Mouse (Mus musculus) G1E (cell line): ENCODE measurements at regions not wholly inside any gene's neighbourhood (a gene's known extent, or its start where the extent isn't known, plus 50 kb on each side); places are given as distances from the start of the nearest gene placed in this dataset.

Experiments used
- ATAC-seq: 2 replicates; pipeline ENCODE4 v1.8.0; 2016; ENCODE audit warnings: mild to moderate bottlenecking; ENCODE audit not compliant: insufficient number of reproducible peaks, poor library complexity, low FRiP score, severe bottlenecking; ENCODE audit errors: extremely low read depth
- DNase-seq: peaks from one replicate; pipeline ENCODE4 v3.0.0; 2012; ENCODE audit warnings: low spot score
- H3K27me3 ChIP-seq: 2 replicates; pipeline ENCODE4 v1.6.1; 2012; ENCODE audit warnings: mild to moderate bottlenecking, low read length, inconsistent platforms; ENCODE audit not compliant: insufficient read depth
- H3K36me3 ChIP-seq: replicated peaks from 2 replicates; pipeline ENCODE3; 2012; ENCODE audit warnings: mild to moderate bottlenecking, inconsistent platforms
- H3K4me1 ChIP-seq: 2 replicates; pipeline ENCODE4 v1.6.1; 2012; ENCODE audit warnings: low read depth, low read length, inconsistent platforms, mixed read lengths; ENCODE audit not compliant: insufficient read depth
- H3K4me3 ChIP-seq: 2 replicates; pipeline ENCODE4 v1.5.1; 2012; ENCODE audit warnings: low read depth, mild to moderate bottlenecking, inconsistent platforms, low read length, moderate library complexity, mixed read lengths
- H3K9me3 ChIP-seq: replicated peaks from 2 replicates; pipeline ENCODE4 v1.6.1; 2012; ENCODE audit warnings: inconsistent platforms
- CTCF ChIP-seq: IDR thresholded peaks from 2 replicates; pipeline ENCODE4 v1.5.1; 2012; ENCODE audit warnings: low read depth, low read length, inconsistent platforms, mixed read lengths
- GATA1 ChIP-seq: IDR thresholded peaks from 2 replicates; pipeline ENCODE4 v1.6.1; 2012; ENCODE audit warnings: borderline replicate concordance, low read length, inconsistent platforms, mixed read lengths
- GATA2 ChIP-seq: IDR thresholded peaks from 2 replicates; pipeline ENCODE4 v1.6.1; 2012; ENCODE audit warnings: low read depth, low read length, inconsistent platforms, borderline replicate concordance
- POLR2AphosphoS5 ChIP-seq: IDR thresholded peaks from 2 replicates; pipeline ENCODE4 v1.6.1; 2012; ENCODE audit warnings: low read depth, low read length, inconsistent platforms; ENCODE audit not compliant: insufficient replicate concordance
- TAL1 ChIP-seq: conservative IDR thresholded peaks from 2 replicates; pipeline ENCODE4 v1.6.1; 2012; ENCODE audit warnings: low read depth, low read length, inconsistent platforms, mixed read lengths

GRCm38 (mm10) chr7:68843374-68843773, 94.3 kb upstream of the Arrdc4 start:
- H3K36me3 ChIP-seq: no peaks in the 10 kb centered on the region
- no peak for TF ChIP-seq TAL1
- TF ChIP-seq GATA1: no peak
- no peak for TF ChIP-seq POLR2AphosphoS5
- TF ChIP-seq GATA2: no peak
- no peak for TF ChIP-seq CTCF
- H3K9me3 ChIP-seq: peaks cover 30% of the 10 kb centered on the region
- H3K4me1 ChIP-seq: no peaks in the 10 kb centered on the region
- no peak overlapping the region for H3K4me3 ChIP-seq
- no peak for ATAC-seq
- DNase-seq: no peak
- no peaks in the 10 kb centered on the region for H3K27me3 ChIP-seq

GRCm38 (mm10) chr7:68833977-68834791, 85.1 kb upstream of the Arrdc4 start:
- DNase-seq (no peak), ATAC-seq (no peak)
- TF ChIP-seq GATA1: no peak
- TF ChIP-seq CTCF: no peak
- TF ChIP-seq POLR2AphosphoS5: no peak
- TF ChIP-seq TAL1: no peak
- no peak for TF ChIP-seq GATA2
- no peak overlapping the region for H3K4me3 ChIP-seq
- H3K9me3 ChIP-seq: peaks cover 47% of the 10 kb centered on the region
- H3K36me3 ChIP-seq: no peaks in the 10 kb centered on the region
- H3K4me1 ChIP-seq: no peaks in the 10 kb centered on the region
- H3K27me3 ChIP-seq: no peaks in the 10 kb centered on the region

- Histone ChIP-seq H3K9me3 (peaks cover 44% of the 10 kb centered on the region), H3K27me3 (no peaks in the 10 kb centered on the region), H3K4me3 (no peak overlapping the region), H3K36me3 (no peaks in the 10 kb centered on the region), H3K4me1 (no peaks in the 10 kb centered on the region)
- TF ChIP-seq GATA2 (no peak), GATA1 (no peak), CTCF (no peak), TAL1 (no peak), POLR2AphosphoS5 (no peak)
- ATAC-seq: no peak
- no peak for DNase-seq
Measured at GRCm38 (mm10) chr7:68833517-68833916, 84.5 kb upstream of the Arrdc4 start.

GRCm38 (mm10) chr7:68829861-68830260, 80.8 kb upstream of the Arrdc4 start:
- no peak for ATAC-seq
- Histone ChIP-seq H3K36me3 (no peaks in the 10 kb centered on the region), H3K27me3 (no peaks in the 10 kb centered on the region), H3K4me3 (no peak overlapping the region), H3K9me3 (peaks cover 52% of the 10 kb centered on the region), H3K4me1 (no peaks in the 10 kb centered on the region)
- TF ChIP-seq TAL1: no peak
- TF ChIP-seq POLR2AphosphoS5: no peak
- no peak for TF ChIP-seq GATA2
- no peak for TF ChIP-seq GATA1
- TF ChIP-seq CTCF: no peak
- no peak for DNase-seq

- no peaks in the 10 kb centered on the region for H3K27me3 ChIP-seq
- peaks cover 44% of the 10 kb centered on the region for H3K9me3 ChIP-seq
- no peak for DNase-seq
- no peak overlapping the region for H3K4me3 ChIP-seq
- H3K4me1 ChIP-seq: no peaks in the 10 kb centered on the region
- no peak for TF ChIP-seq POLR2AphosphoS5
- no peak for TF ChIP-seq TAL1
- no peak for TF ChIP-seq GATA2
- no peak for TF ChIP-seq CTCF
- no peak for TF ChIP-seq GATA1
- no peaks in the 10 kb centered on the region for H3K36me3 ChIP-seq
- ATAC-seq: no peak
Measured at GRCm38 (mm10) chr7:68824399-68824798, 75.4 kb upstream of the Arrdc4 start.

GRCm38 (mm10) chr7:68823646-68824045, 74.6 kb upstream of the Arrdc4 start:
- no peak for TF ChIP-seq TAL1
- TF ChIP-seq POLR2AphosphoS5: no peak
- no peak for TF ChIP-seq CTCF
- TF ChIP-seq GATA1: no peak
- no peak for TF ChIP-seq GATA2
- H3K36me3 ChIP-seq: no peaks in the 10 kb centered on the region
- no peak overlapping the region for H3K4me3 ChIP-seq
- DNase-seq (no peak), ATAC-seq (no peak)
- H3K27me3 ChIP-seq: no peaks in the 10 kb centered on the region
- H3K9me3 ChIP-seq: peaks cover 44% of the 10 kb centered on the region
- H3K4me1 ChIP-seq: no peaks in the 10 kb centered on the region
